Mouse (Mus musculus) spleen, postnatal 4 days (tissue): ENCODE measurements around the gene Numbl.

ENCODE experiments used
- DNase-seq, 2 experiments: peaks; one replicate each; pipeline ENCODE4 v3.0.0; 2022; ENCODE audit warnings: low spot score in 2 of 2

The Numbl gene

GRCm38 (mm10) chr7:27258205-27258899 is at the start of gene Numbl:
Numbl (plus strand) TSS chr7:27258433.
- DNase-seq = peak; percentile 95 to 96

GRCm38 (mm10) chr7:27212626-27213025 is 45.6 kb upstream of the Numbl start:
- DNase-seq = no peak

GRCm38 (mm10) chr7:27218586-27218985 is 39.6 kb upstream of the Numbl start:
- DNase-seq = no peak

- DNase-seq = no peak
Measured at GRCm38 (mm10) chr7:27219937-27220336, 38.3 kb upstream of the Numbl start.

DNA sequence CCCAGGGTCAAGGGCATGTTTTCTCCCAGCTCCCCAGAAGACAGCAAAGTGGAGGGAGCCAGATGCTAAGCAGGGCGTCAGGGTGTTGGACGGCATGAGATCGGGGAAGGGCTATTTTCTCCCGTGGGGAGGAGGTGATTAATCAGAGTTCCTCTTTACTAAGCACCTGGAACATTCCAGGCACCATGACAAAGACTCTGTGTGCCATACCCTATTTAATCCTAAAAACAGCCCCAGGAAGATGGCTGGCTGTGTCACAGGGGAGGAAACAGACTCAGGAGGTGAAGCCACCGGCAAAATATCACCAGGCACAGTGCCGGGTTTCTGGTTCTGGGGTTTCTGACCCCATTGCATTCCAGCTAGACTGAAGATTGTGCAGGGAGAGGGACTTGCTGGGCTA is 36.3 kb upstream of the Numbl start:
- no peak for DNase-seq

GRCm38 (mm10) chr7:27222538-27222937 is 35.7 kb upstream of the Numbl start:
- no peak for DNase-seq

DNA sequence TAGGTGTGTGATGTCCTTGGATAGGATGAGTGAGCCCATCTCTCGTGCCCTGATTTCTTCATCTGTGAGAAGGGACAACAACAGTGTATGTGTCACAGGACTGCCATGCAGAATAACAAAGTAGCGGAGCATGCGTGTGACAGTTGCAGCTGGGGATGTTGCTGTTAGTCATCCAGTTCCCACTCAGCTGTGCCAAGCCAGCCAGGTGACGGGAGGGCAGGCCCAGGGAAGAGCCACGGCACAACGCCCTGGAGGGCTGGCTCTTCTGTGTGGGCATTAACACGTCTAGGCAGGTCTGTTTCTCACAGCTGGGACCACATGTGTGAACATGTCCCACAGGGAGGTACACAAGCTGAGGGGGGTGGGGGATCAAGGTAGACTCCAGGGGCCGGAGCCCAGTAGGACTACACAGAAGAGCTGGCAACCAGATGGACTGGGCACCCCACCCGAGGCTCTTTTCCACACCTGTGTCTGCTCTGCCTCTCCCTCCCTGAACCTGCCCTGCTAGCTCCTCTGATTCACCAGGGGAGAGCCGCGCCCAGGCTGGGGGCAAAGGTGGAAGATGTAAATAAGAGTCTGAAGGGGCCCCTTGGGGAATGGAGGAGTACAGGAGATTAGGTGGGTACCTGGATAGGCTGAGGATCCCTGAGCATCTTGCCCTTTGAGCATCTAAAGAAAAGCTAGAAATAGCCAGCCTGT is 33.2 kb upstream of the Numbl start:
- DNase-seq = peak in 1 of 2 experiments; percentile 55

- peak in 1 of 2 experiments; percentile 60 for DNase-seq
Measured at GRCm38 (mm10) chr7:27227276-27227675, 31.0 kb upstream of the Numbl start.

DNA sequence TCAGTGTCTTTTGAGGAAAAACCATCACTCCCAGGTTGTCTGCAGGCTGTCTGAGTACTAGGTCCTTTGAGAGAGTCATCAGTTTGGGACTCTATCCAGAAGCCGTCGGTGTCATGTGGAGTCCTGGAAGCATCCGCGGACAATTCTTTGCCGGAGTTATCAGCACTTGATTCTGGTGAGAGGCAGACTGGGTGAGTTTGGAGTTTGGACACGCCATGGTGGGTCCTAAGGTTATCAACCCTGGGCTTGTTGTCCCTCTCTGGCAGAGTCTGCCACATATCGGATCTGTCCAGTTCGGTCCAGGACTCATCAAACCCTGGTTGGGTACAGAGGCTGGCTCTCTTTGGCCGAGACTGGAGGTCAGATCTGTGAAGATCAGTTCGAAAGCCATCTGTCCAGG is 30.6 kb upstream of the Numbl start:
- DNase-seq = no peak

DNA sequence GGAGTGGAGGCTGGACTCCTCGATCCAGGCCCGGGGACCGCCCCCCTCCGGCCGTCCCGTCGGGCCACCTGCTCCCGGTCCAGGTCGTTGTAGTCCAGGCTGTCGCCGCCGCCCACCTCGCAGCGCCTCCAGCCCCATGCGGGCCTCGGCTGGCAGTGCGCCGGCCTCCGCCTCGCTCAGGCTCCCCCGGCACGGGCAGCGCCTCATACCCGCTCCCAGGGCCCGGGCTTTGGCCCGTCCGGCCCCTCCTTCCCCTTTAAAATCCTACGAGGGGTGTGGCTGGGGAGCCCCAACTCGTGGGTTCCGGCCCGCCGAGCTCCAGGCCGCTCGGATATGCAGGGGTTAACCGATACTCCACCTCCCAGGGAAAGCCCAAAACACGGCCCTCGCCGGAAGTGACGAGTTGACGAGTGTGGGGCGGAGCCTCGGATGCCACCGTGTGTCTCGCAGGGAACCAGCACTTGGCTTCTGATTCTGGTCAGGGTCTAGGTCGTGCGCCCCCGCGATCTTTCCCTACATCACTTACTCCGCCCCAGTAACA is 29.9 kb upstream of the Numbl start, which contains the start of gene Itpkc:
Gene Itpkc, minus strand, starts transcription at position 381 of the 541 bp plus-strand sequence.
- peak; percentile 86 to 93 for DNase-seq

GRCm38 (mm10) chr7:27228865-27229264 is 29.4 kb upstream of the Numbl start:
- peak in 1 of 2 experiments; percentile 59 for DNase-seq

DNA sequence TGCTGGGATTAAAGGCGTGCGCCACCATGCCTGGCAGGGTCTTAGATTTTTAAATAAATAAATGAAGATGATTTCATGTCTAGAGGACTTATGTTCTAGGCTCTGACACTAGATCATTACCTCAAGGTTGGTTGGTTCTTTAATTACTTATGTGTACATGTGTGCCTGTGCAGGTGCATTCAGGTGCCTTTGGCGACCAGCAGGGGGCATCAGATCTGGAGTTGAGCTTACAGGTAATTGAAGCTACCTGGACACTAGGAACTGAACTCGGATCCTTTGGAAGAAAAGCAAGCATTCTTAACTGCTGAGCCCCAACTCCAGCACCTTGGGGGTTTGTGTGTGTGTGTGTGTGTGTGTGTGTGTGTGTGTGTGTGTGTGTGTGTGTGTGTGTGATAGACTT is 27.5 kb upstream of the Numbl start:
- DNase-seq = no peak

GRCm38 (mm10) chr7:27231693-27232331 is 26.4 kb upstream of the Numbl start:
- peak in 1 of 2 experiments; percentile 51 for DNase-seq

DNA sequence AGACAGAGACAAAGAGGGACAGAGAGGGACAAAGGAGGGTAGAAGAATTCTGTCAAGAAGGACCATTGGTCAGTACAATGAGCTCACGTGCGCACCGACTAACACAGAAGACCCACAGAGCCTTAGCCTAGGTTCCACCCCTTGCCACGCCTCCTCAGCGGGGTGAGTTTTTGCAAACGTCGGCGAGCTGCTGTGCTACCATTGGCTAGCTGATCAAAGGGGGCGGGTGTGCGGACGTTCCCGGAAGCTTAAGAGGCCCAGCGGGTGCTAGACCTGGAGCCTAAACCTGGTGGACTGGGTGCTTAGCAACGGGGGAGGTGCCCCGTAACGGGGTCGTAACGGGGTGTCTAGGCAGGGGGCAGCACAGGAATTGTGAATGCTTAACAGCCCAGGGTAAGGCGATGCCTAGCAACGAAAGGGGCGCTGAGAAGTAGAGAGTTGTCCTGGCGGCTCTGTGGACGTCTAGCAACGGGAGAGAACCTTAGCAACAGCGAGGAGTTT is 25.4 kb upstream of the Numbl start, which contains the start of gene Coq8b:
Gene Coq8b, plus strand, starts transcription at position 243 of the 501 bp plus-strand sequence.
- DNase-seq = peak; percentile 91 to 94

DNA sequence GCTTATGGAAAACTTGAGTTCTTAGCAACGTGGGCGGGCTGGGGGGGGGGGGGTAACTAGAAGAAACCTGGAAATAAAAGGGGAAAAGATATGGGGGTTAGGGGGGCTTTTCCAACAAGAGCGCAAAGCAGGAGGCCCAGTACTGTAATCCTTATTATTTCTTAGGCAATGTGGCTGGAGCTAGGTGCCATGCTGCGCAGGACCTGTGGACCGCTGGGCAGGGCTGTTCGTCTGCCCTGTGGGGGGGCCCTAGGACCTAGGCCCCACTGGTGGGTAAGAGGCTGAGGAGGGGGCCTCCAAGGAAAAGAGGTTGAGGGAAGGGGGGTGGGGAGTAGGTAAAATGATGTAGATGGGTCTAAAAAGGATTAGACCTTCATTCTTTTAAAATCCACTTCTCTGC is 24.9 kb upstream of the Numbl start:
- peak in 1 of 2 experiments; percentile 59 for DNase-seq

- no peak for DNase-seq
Measured at GRCm38 (mm10) chr7:27235726-27236125, 22.5 kb upstream of the Numbl start.

DNA sequence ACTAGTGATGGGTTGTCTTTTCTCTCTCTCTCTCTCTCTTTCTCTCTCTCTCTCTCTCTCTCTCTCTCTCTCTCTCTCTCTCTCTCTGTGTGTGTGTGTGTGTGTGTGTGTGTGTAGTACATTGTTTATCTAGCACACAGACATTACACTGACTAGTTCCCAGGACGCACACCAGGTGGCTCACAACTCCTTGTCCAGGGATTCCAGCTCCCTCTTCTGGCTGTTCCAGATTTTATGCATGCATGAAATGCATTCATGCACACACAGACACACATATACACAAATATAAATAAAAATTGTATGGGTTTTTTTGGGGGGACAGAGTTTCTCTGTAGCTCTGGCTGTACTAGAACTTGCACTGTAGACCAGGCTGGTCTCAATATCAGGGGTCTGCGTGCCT is 20.7 kb upstream of the Numbl start:
- no peak for DNase-seq

GRCm38 (mm10) chr7:27238568-27238967 is 19.7 kb upstream of the Numbl start:
- peak in 1 of 2 experiments; percentile 54 for DNase-seq

GRCm38 (mm10) chr7:27243211-27243610 is 15.0 kb upstream of the Numbl start:
- DNase-seq = no peak

DNA sequence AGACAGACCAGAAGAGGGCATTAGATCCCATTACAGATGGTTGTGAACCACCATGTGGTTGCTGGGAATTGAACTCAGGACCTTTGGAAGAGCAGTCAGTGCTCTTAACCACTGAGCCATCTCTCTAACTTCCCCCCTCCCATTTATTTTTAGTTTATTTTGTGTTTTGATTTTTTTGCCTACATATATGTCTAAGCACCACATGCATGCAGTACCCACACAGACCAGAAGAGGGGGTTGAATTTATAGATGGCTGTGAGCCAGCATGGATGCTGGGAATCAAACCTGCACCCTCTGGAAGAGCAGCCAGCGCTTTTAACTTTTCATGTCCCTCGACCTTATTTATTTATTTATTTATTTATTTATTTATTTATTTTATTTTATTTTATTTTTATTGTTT is 14.1 kb upstream of the Numbl start:
- DNase-seq = peak in 1 of 2 experiments; percentile 40

DNA sequence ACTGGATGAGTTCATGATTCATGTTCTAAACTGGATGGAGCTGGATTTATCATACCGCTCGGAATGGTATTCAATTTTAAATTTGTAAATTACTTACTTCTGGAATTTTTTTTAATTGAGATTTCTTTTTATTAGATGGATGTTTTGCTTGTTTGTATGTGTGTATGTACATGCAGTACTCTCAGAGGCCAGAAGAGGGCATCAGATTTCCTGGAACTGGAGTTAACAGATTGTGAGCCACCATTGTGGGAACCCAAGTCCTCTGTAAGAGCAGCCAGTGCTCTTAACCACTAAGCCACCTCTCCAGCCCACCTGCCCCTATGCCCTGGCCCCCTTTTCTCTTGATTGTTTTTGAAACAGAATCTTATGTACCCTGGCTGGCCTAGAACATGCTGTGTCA is 9.1 kb upstream of the Numbl start:
- no peak for DNase-seq

GRCm38 (mm10) chr7:27249928-27250327 is 8.3 kb upstream of the Numbl start:
- DNase-seq = no peak
